Mouse (Mus musculus): ENCODE data around the gene Sesn1. TPM values are rescaled to one million over a fixed set of nuclear protein-coding genes. Genes with fewer than 3 reads are reported as not detected.

Sesn1 gene
- polyA plus RNA-seq, 1 experiment from 2014 or later: 40.3 TPM

GRCm38 (mm10) chr10:41838911-41839310 is 29.2 kb downstream of the Sesn1 start:
- Histone ChIP-seq H3K4me2 (replicated peaks) (no peak overlapping the region), H3K9ac (no peak overlapping the region), H3K27me3 (no peaks in the 10 kb centered on the region), H3K4me3 (no peak overlapping the region), H3K36me3 (peaks cover 4% of the 10 kb centered on the region; the same call in 1 of the 2 replicates), H3K9me3 (0 out of 2 replicates have a peak, but pooled peaks cover 5% of the 10 kb centered on the region), H3K27ac (no peak overlapping the region), H3K4me1 (no peaks in the 10 kb centered on the region; the same call in 1 of the 2 replicates)
- no peak for ATAC-seq (ENCODE audit: low FRiP score, low read depth)
- WGBS: 93% methylated on average over 4 of the region's 4 CpGs

- Histone ChIP-seq H3K9ac (no peak overlapping the region), H3K27me3 (no peaks in the 10 kb centered on the region), H3K4me3 (no peak overlapping the region), H3K36me3 (no peaks in the 10 kb centered on the region), H3K4me1 (0 out of 2 replicates have a peak, but pooled peaks cover 3% of the 10 kb centered on the region), H3K27ac (no peak overlapping the region), H3K4me2 (replicated peaks) (no peak overlapping the region), H3K9me3 (no peaks in the 10 kb centered on the region)
- no peak for ATAC-seq (ENCODE audit: low FRiP score, low read depth)
- WGBS: 96% methylated on average over 8 of the region's 8 CpGs
These were observed 38.0 kb downstream of the Sesn1 start for GRCm38 (mm10) chr10:41847737-41848136.

GRCm38 (mm10) chr10:41848721-41849120 is 39.0 kb downstream of the Sesn1 start:
- Histone ChIP-seq H3K27ac (no peak overlapping the region), H3K4me2 (replicated peaks) (no peak overlapping the region), H3K9me3 (no peaks in the 10 kb centered on the region), H3K27me3 (no peaks in the 10 kb centered on the region), H3K36me3 (no peaks in the 10 kb centered on the region), H3K4me3 (no peak overlapping the region), H3K4me1 (0 out of 2 replicates have a peak, but pooled peaks cover 3% of the 10 kb centered on the region), H3K9ac (no peak overlapping the region)
- ATAC-seq (ENCODE audit: low FRiP score, low read depth): no peak
- WGBS: 75% methylated on average over 2 of the region's 2 CpGs

- no peak for ATAC-seq (ENCODE audit: low FRiP score, low read depth)
- Histone ChIP-seq H3K27me3 (no peaks in the 10 kb centered on the region), H3K27ac (no peak overlapping the region), H3K9ac (no peak overlapping the region), H3K4me3 (no peak overlapping the region), H3K36me3 (no peaks in the 10 kb centered on the region), H3K4me1 (peaks cover 6% of the 10 kb centered on the region; the same call in 1 of the 2 replicates), H3K9me3 (no peaks in the 10 kb centered on the region), H3K4me2 (replicated peaks) (no peak overlapping the region)
These were observed 50.1 kb downstream of the Sesn1 start for GRCm38 (mm10) chr10:41859820-41860219.

- ATAC-seq (ENCODE audit: low FRiP score, low read depth): no peak
These were observed 50.5 kb downstream of the Sesn1 start for GRCm38 (mm10) chr10:41860275-41860688.

GRCm38 (mm10) chr10:41863053-41863452 is 53.3 kb downstream of the Sesn1 start:
- Histone ChIP-seq H3K27ac (no peak overlapping the region), H3K4me2 (replicated peaks) (no peak overlapping the region), H3K27me3 (no peaks in the 10 kb centered on the region), H3K4me1 (peaks cover 17% of the 10 kb centered on the region), H3K9ac (no peak overlapping the region), H3K9me3 (no peaks in the 10 kb centered on the region), H3K36me3 (no peaks in the 10 kb centered on the region), H3K4me3 (no peak overlapping the region)
- WGBS: 81% methylated on average over 2 of the region's 2 CpGs
- no peak for ATAC-seq (ENCODE audit: low FRiP score, low read depth)

More at GRCm38 (mm10) chr10:41860275-41860688, 50.5 kb downstream of the Sesn1 start:
- no peak overlapping the region for H3K4me3 ChIP-seq
- no peaks in the 10 kb centered on the region for H3K9me3 ChIP-seq
- no peak overlapping the region for H3K27ac ChIP-seq
- H3K36me3 ChIP-seq: no peaks in the 10 kb centered on the region
- H3K4me2 ChIP-seq (replicated peaks): no peak overlapping the region
- H3K9ac ChIP-seq: no peak overlapping the region
- peaks cover 6% of the 10 kb centered on the region; the same call in 1 of the 2 replicates for H3K4me1 ChIP-seq
- no peaks in the 10 kb centered on the region for H3K27me3 ChIP-seq
- 66% methylated on average over 2 of the region's 2 CpGs for WGBS

GRCm38 (mm10) chr10:41866069-41866837 is 56.5 kb downstream of the Sesn1 start:
- Histone ChIP-seq H3K27ac (peak overlapping the region; percentile 22; the same call in 1 of the 2 replicates), H3K9ac (no peak overlapping the region), H3K9me3 (no peaks in the 10 kb centered on the region), H3K4me1 (peaks cover 10% of the 10 kb centered on the region), H3K4me2 (replicated peaks) (no peak overlapping the region), H3K36me3 (no peaks in the 10 kb centered on the region), H3K4me3 (no peak overlapping the region), H3K27me3 (no peaks in the 10 kb centered on the region)
- WGBS: 65% methylated on average over 3 of the region's 3 CpGs
- no peak for ATAC-seq (ENCODE audit: low FRiP score, low read depth)

GRCm38 (mm10) chr10:41866838-41867154 is 57.1 kb downstream of the Sesn1 start:
- Histone ChIP-seq H3K9me3 (no peaks in the 10 kb centered on the region), H3K27me3 (no peaks in the 10 kb centered on the region), H3K4me1 (peaks cover 12% of the 10 kb centered on the region), H3K4me2 (replicated peaks) (no peak overlapping the region), H3K9ac (no peak overlapping the region), H3K36me3 (no peaks in the 10 kb centered on the region), H3K27ac (peak overlapping the region; percentile 22; the same call in 1 of the 2 replicates), H3K4me3 (no peak overlapping the region)
- ATAC-seq (ENCODE audit: low FRiP score, low read depth): no peak

- Histone ChIP-seq H3K36me3 (no peaks in the 10 kb centered on the region), H3K4me1 (peaks cover 14% of the 10 kb centered on the region), H3K9ac (no peak overlapping the region), H3K4me3 (no peak overlapping the region), H3K4me2 (replicated peaks) (no peak overlapping the region), H3K9me3 (no peaks in the 10 kb centered on the region), H3K27me3 (no peaks in the 10 kb centered on the region), H3K27ac (no peak overlapping the region)
- ATAC-seq (ENCODE audit: low FRiP score, low read depth): no peak
- WGBS: 41% methylated on average over 5 of the region's 5 CpGs
These were observed 58.2 kb downstream of the Sesn1 start for GRCm38 (mm10) chr10:41867956-41868355.

GRCm38 (mm10) chr10:41870101-41870500 is 60.4 kb downstream of the Sesn1 start:
- Histone ChIP-seq H3K4me1 (peaks cover 14% of the 10 kb centered on the region), H3K36me3 (no peaks in the 10 kb centered on the region), H3K27ac (no peak overlapping the region), H3K4me3 (no peak overlapping the region), H3K27me3 (no peaks in the 10 kb centered on the region), H3K9ac (no peak overlapping the region), H3K9me3 (no peaks in the 10 kb centered on the region), H3K4me2 (replicated peaks) (no peak overlapping the region)
- no peak for ATAC-seq (ENCODE audit: low FRiP score, low read depth)
- WGBS: 74% methylated on average over 2 of the region's 2 CpGs

GRCm38 (mm10) chr10:41871564-41871963 is 61.8 kb downstream of the Sesn1 start:
- Histone ChIP-seq H3K27me3 (no peaks in the 10 kb centered on the region), H3K4me1 (peaks cover 7% of the 10 kb centered on the region), H3K27ac (no peak overlapping the region), H3K4me3 (no peak overlapping the region), H3K36me3 (no peaks in the 10 kb centered on the region), H3K9me3 (no peaks in the 10 kb centered on the region), H3K9ac (no peak overlapping the region), H3K4me2 (replicated peaks) (no peak overlapping the region)
- ATAC-seq (ENCODE audit: low FRiP score, low read depth): no peak
- 75% methylated on average over 2 of the region's 2 CpGs for WGBS

GRCm38 (mm10) chr10:41875624-41876023 is 65.9 kb downstream of the Sesn1 start:
- Histone ChIP-seq H3K4me1 (peaks cover 3% of the 10 kb centered on the region; the same call in 1 of the 2 replicates), H3K27me3 (no peaks in the 10 kb centered on the region), H3K9me3 (no peaks in the 10 kb centered on the region), H3K4me2 (replicated peaks) (no peak overlapping the region), H3K36me3 (no peaks in the 10 kb centered on the region), H3K27ac (no peak overlapping the region), H3K4me3 (no peak overlapping the region), H3K9ac (no peak overlapping the region)
- ATAC-seq (ENCODE audit: low FRiP score, low read depth): no peak

GRCm38 (mm10) chr10:41878344-41878743 is 68.6 kb downstream of the Sesn1 start:
- Histone ChIP-seq H3K4me2 (replicated peaks) (no peak overlapping the region), H3K4me3 (no peak overlapping the region), H3K9ac (no peak overlapping the region), H3K27ac (no peak overlapping the region), H3K4me1 (no peaks in the 10 kb centered on the region; the same call in 1 of the 2 replicates), H3K9me3 (no peaks in the 10 kb centered on the region), H3K27me3 (no peaks in the 10 kb centered on the region), H3K36me3 (no peaks in the 10 kb centered on the region)
- 85% methylated on average over 11 of the region's 11 CpGs for WGBS
- ATAC-seq (ENCODE audit: low FRiP score, low read depth): no peak

Data from limb, embryonic 13.5 days (tissue).